Mouse (Mus musculus) lung, adult 10 weeks (tissue): Measurements from ENCODE around the gene Ccno. TPM values are rescaled to one million over a fixed set of nuclear protein-coding genes. Genes with fewer than 3 reads are reported as not detected.

Source experiments
- polyA plus RNA-seq: library from polyadenylated mRNA; stranded (reverse); fragments of 350-450 nt; fragmentation: Illumina TruSeq; extraction: RNeasy Lipid Tissue Mini Kit (QIAGEN cat#74804); gene quantifications from one replicate; pipeline ENCODE4 v1.2.3, GENCODE M21; 2014; ENCODE audit warnings: low read depth, low replicate concordance; ENCODE audit not compliant: insufficient read depth

The Ccno gene
- 2.9 TPM for polyA plus RNA-seq

DNA sequence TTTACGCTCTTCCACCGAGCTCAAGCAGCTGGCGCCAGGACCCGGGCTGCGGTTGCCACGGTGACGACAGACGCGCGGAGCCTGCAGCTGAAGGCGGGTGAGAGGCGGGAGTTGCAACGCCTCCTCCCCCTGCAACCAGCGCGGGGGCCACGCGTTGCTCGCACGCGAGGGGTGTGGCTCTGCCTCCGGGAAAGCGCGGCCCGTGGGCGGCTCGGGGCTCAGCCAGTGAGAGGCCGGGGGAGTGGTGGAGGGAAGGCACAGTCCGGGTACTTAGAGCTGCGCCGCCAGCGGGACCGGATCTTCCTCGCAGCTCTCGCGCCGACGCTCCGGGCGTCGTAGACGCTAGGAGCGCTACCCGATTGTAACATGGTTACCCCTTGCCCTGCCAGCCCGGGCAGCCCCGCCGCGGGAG lies at the start of gene Ccno:
Gene Ccno (plus strand): TSS at position 271 of the 412 bp plus-strand sequence.

DNA sequence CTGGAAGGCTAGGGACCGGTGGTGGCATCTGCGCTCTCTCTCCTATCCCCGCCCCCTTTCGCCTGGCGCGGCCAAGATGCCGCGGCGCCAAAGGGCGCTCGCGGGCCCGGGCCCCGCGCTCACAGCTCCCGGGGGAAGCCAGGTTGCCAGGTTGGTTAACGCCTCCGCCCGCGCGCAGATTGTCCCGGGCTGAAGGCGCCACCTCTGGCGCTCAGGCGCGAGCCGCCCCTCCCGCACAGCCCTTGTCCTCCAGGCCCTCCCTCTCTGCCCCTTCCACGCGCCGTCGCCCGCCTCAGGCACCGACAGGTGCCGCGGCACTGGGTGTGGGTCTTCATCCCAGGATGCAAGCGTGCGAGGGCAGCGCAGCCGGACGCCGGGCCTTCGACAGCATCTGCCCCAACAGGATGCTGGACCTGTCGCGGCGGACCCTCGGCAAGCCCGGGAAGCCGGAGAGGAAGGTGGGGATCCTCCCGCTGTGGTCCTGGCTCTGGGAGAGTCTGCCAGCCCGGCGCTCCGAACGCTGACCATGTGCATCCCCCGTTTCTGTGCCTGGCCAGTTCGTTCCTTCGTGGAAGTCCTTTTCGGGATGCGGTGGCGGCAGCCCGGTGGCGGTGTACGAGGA lies 6.0 kb downstream of the Ccno start, which contains the start of gene Mcidas:
Gene Mcidas (plus strand): TSS at position 315 of the 622 bp plus-strand sequence.

DNA sequence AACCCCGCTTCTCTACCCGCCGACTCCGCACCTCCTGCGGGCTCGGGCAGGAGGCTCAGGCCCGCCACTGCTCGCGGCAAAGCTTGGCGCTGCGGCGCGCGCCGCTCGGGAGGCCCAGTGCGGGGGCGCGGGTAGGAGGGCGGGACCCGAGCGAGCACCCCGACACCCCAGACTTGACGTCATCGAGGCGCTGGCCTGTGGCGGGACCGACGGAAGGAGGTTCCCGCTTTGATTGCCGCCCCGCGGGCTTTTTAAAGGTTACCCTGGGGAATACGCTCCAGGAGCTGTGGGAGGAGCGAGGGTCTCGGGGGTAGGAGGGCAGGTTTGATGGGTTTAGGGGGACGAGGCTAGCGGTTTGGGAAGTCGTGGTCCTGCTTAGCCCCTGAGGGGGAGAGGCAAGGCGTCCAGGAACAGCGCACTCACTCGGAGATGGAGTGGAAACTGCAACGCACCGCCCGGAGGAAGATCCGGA lies 47.4 kb downstream of the Ccno start, which contains the start of gene Cdc20b:
Gene Cdc20b (plus strand): TSS at position 162 of the 472 bp plus-strand sequence.

Other genes with a start within 250 kb of the Ccno start
- gene Plpp1, start 187.0 kb upstream of the Ccno start, polyA plus RNA-seq: 144 TPM
- 18.4 TPM for gene Mtrex, start 60.4 kb upstream of the Ccno start, polyA plus RNA-seq
- gene Dhx29, start 60.3 kb upstream of the Ccno start, polyA plus RNA-seq: 5.5 TPM
- gene Mcidas, start 6.0 kb downstream of the Ccno start, polyA plus RNA-seq: 0.24 TPM
- not detected for gene Cdc20b, start 47.3 kb downstream of the Ccno start, polyA plus RNA-seq
- gene Gpx8, start 58.6 kb downstream of the Ccno start, polyA plus RNA-seq: 105 TPM
- 71.5 TPM for gene Gzma, start 113.2 kb downstream of the Ccno start, polyA plus RNA-seq
- gene Esm1, start 221.9 kb downstream of the Ccno start, polyA plus RNA-seq: 17.5 TPM
- not detected for gene Gzmk, start 238.1 kb downstream of the Ccno start, polyA plus RNA-seq